Mouse (Mus musculus): ENCODE data around the gene Lrrc4c. TPM values are rescaled to one million over a fixed set of nuclear protein-coding genes. Genes with fewer than 3 reads are reported as not detected.

Lrrc4c gene
- total and polyA plus RNA-seq, 2 experiments from 2014 or later: 51.8 to 66.4 TPM

GRCm38 (mm10) chr2:97586322-97586721 is 1268.4 kb downstream of the Lrrc4c start:
- Histone ChIP-seq H3K4me1 (ENCODE audit: insufficient read depth, low read length) (no peaks in the 10 kb centered on the region), H3K36me3 (ENCODE audit: insufficient read depth, low read length) (no peaks in the 10 kb centered on the region), H3K27ac (ENCODE audit: low read depth, low read length) (no peak overlapping the region), H3K9ac (replicated peaks; ENCODE audit: low read length, poor library complexity, severe bottlenecking) (no peak overlapping the region), H3K27me3 (ENCODE audit: insufficient read depth, low read length) (no peaks in the 10 kb centered on the region), H3K4me3 (ENCODE audit: low read depth, low read length) (no peak overlapping the region), H3K4me2 (ENCODE audit: low read depth, low read length, poor library complexity, severe bottlenecking) (no peak overlapping the region), H3K9me3 (ENCODE audit: low read length) (no peaks in the 10 kb centered on the region)
- no peak for TF ChIP-seq CTCF (IDR thresholded peaks at IDR 0.05)
- 73% methylated on average over 3 of the region's 3 CpGs for WGBS
- no peak for ATAC-seq (ENCODE audit: low FRiP score)
- DNase-seq (ENCODE audit: low spot score): no peak

GRCm38 (mm10) chr2:97590563-97590962 is 1272.6 kb downstream of the Lrrc4c start:
- Histone ChIP-seq H3K27ac (ENCODE audit: low read depth, low read length) (no peak overlapping the region), H3K9me3 (ENCODE audit: low read length) (no peaks in the 10 kb centered on the region), H3K4me2 (ENCODE audit: low read depth, low read length, poor library complexity, severe bottlenecking) (no peak overlapping the region), H3K27me3 (ENCODE audit: insufficient read depth, low read length) (no peaks in the 10 kb centered on the region), H3K9ac (replicated peaks; ENCODE audit: low read length, poor library complexity, severe bottlenecking) (no peak overlapping the region), H3K4me3 (ENCODE audit: low read depth, low read length) (no peak overlapping the region), H3K4me1 (ENCODE audit: insufficient read depth, low read length) (no peaks in the 10 kb centered on the region), H3K36me3 (ENCODE audit: insufficient read depth, low read length) (no peaks in the 10 kb centered on the region)
- no peak for TF ChIP-seq CTCF (IDR thresholded peaks at IDR 0.05)
- ATAC-seq (ENCODE audit: low FRiP score) (no peak), DNase-seq (ENCODE audit: low spot score) (no peak)
- 94% methylated on average over 3 of the region's 3 CpGs for WGBS

- H3K9ac ChIP-seq (replicated peaks; ENCODE audit: low read length, poor library complexity, severe bottlenecking): no peak overlapping the region
- no peak overlapping the region for H3K4me3 ChIP-seq (ENCODE audit: low read depth, low read length)
- no peaks in the 10 kb centered on the region for H3K27me3 ChIP-seq (ENCODE audit: insufficient read depth, low read length)
- TF ChIP-seq CTCF (IDR thresholded peaks at IDR 0.05): no peak
- H3K4me1 ChIP-seq (ENCODE audit: insufficient read depth, low read length): 0 out of 2 replicates have a peak, but pooled peaks cover 3% of the 10 kb centered on the region
- H3K36me3 ChIP-seq (ENCODE audit: insufficient read depth, low read length): no peaks in the 10 kb centered on the region
- no peak overlapping the region for H3K4me2 ChIP-seq (ENCODE audit: low read depth, low read length, poor library complexity, severe bottlenecking)
- no peak for DNase-seq (ENCODE audit: low spot score)
- no peak overlapping the region for H3K27ac ChIP-seq (ENCODE audit: low read depth, low read length)
- 37% methylated on average over 3 of the region's 3 CpGs for WGBS
- ATAC-seq (ENCODE audit: low FRiP score): no peak
- H3K9me3 ChIP-seq (ENCODE audit: low read length): no peaks in the 10 kb centered on the region
These were observed 1286.2 kb downstream of the Lrrc4c start for GRCm38 (mm10) chr2:97604182-97604581.

- Histone ChIP-seq H3K27ac (ENCODE audit: low read depth, low read length) (no peak overlapping the region), H3K27me3 (ENCODE audit: insufficient read depth, low read length) (no peaks in the 10 kb centered on the region), H3K9me3 (ENCODE audit: low read length) (no peaks in the 10 kb centered on the region), H3K4me2 (ENCODE audit: low read depth, low read length, poor library complexity, severe bottlenecking) (no peak overlapping the region), H3K36me3 (ENCODE audit: insufficient read depth, low read length) (no peaks in the 10 kb centered on the region), H3K9ac (replicated peaks; ENCODE audit: low read length, poor library complexity, severe bottlenecking) (no peak overlapping the region), H3K4me1 (ENCODE audit: insufficient read depth, low read length) (0 out of 2 replicates have a peak, but pooled peaks cover 3% of the 10 kb centered on the region), H3K4me3 (ENCODE audit: low read depth, low read length) (no peak overlapping the region)
- ATAC-seq (ENCODE audit: low FRiP score): no peak
- 25% methylated on average over 3 of the region's 3 CpGs for WGBS
- no peak for DNase-seq (ENCODE audit: low spot score)
- no peak for TF ChIP-seq CTCF (IDR thresholded peaks at IDR 0.05)
These were observed 1286.8 kb downstream of the Lrrc4c start for GRCm38 (mm10) chr2:97604688-97605215.

- no peaks in the 10 kb centered on the region for H3K36me3 ChIP-seq (ENCODE audit: insufficient read depth, low read length)
- DNase-seq (ENCODE audit: low spot score) (no peak), ATAC-seq (ENCODE audit: low FRiP score) (no peak)
- no peak for TF ChIP-seq CTCF (IDR thresholded peaks at IDR 0.05)
- no peak overlapping the region for H3K4me3 ChIP-seq (ENCODE audit: low read depth, low read length)
- 0 out of 2 replicates have a peak, but pooled peaks cover 3% of the 10 kb centered on the region for H3K4me1 ChIP-seq (ENCODE audit: insufficient read depth, low read length)
- no peak overlapping the region for H3K27ac ChIP-seq (ENCODE audit: low read depth, low read length)
- H3K9me3 ChIP-seq (ENCODE audit: low read length): no peaks in the 10 kb centered on the region
- H3K27me3 ChIP-seq (ENCODE audit: insufficient read depth, low read length): no peaks in the 10 kb centered on the region
- H3K9ac ChIP-seq (replicated peaks; ENCODE audit: low read length, poor library complexity, severe bottlenecking): no peak overlapping the region
- no peak overlapping the region for H3K4me2 ChIP-seq (ENCODE audit: low read depth, low read length, poor library complexity, severe bottlenecking)
These were observed 1291.5 kb downstream of the Lrrc4c start for GRCm38 (mm10) chr2:97609436-97609835.

GRCm38 (mm10) chr2:97610566-97610965 is 1292.6 kb downstream of the Lrrc4c start:
- Histone ChIP-seq H3K4me1 (ENCODE audit: insufficient read depth, low read length) (no peaks in the 10 kb centered on the region), H3K4me2 (ENCODE audit: low read depth, low read length, poor library complexity, severe bottlenecking) (no peak overlapping the region), H3K27ac (ENCODE audit: low read depth, low read length) (no peak overlapping the region), H3K9me3 (ENCODE audit: low read length) (no peaks in the 10 kb centered on the region), H3K27me3 (ENCODE audit: insufficient read depth, low read length) (no peaks in the 10 kb centered on the region), H3K4me3 (ENCODE audit: low read depth, low read length) (no peak overlapping the region), H3K36me3 (ENCODE audit: insufficient read depth, low read length) (no peaks in the 10 kb centered on the region), H3K9ac (replicated peaks; ENCODE audit: low read length, poor library complexity, severe bottlenecking) (no peak overlapping the region)
- no peak for ATAC-seq (ENCODE audit: low FRiP score)
- WGBS: 85% methylated on average over 2 of the region's 2 CpGs
- DNase-seq (ENCODE audit: low spot score): no peak
- TF ChIP-seq CTCF (IDR thresholded peaks at IDR 0.05): no peak
